Mouse (Mus musculus) neural tube, embryonic 13.5 days (tissue): Measurements from ENCODE around the gene Fut4. TPM values are rescaled to one million over a fixed set of nuclear protein-coding genes. Genes with fewer than 3 reads are reported as not detected.
A peak's percentile ranks its signal among the peaks of the same experiment; 100 is the strongest.

ENCODE experiments used
- ATAC-seq: fragments of 200-750 bp; cut with Nextera tagmentation; 2 replicates; pipeline ENCODE4 v1.8.0; 2017; ENCODE audit warnings: low read depth, mild to moderate bottlenecking, moderate TSS enrichment, moderate library complexity
- H3K27ac ChIP-seq: fragments of 300-500 bp; sonication (generic); replicated peaks from 2 replicates; pipeline ENCODE4 v1.5.1; 2015; ENCODE audit warnings: moderate library complexity, mild to moderate bottlenecking, inconsistent platforms
- H3K27me3 ChIP-seq: fragments of 300-500 bp; sonication (generic); 2 replicates; pipeline ENCODE4 v1.6.1; 2015; ENCODE audit warnings: mild to moderate bottlenecking, inconsistent platforms
- H3K36me3 ChIP-seq: fragments of 300-500 bp; sonication (generic); 2 replicates; pipeline ENCODE4 v1.6.1; 2015; ENCODE audit warnings: mild to moderate bottlenecking, inconsistent platforms
- H3K4me1 ChIP-seq: fragments of 300-500 bp; sonication (generic); replicated peaks from 2 replicates; pipeline ENCODE4 v1.6.1; 2015; ENCODE audit warnings: inconsistent platforms
- H3K4me2 ChIP-seq: fragments of 300-500 bp; sonication (generic); 2 replicates; pipeline ENCODE4 v1.6.1; 2015; ENCODE audit warnings: inconsistent platforms, mild to moderate bottlenecking, moderate library complexity
- H3K4me3 ChIP-seq: fragments of 300-500 bp; sonication (generic); 2 replicates; pipeline ENCODE4 v1.5.1; 2015; ENCODE audit warnings: mild to moderate bottlenecking, inconsistent platforms
- H3K9ac ChIP-seq: fragments of 300-500 bp; sonication (generic); 2 replicates; pipeline ENCODE4 v1.6.1; 2015; ENCODE audit warnings: moderate library complexity, mild to moderate bottlenecking, inconsistent platforms
- H3K9me3 ChIP-seq: fragments of 300-500 bp; sonication (generic); 2 replicates; pipeline ENCODE4 v1.6.1; 2016; ENCODE audit warnings: inconsistent platforms
- WGBS: fragments of 180-500 bp; shearing (Covaris S2); methylation state at CpG from one replicate; pipeline ENCODE4 v1.1.7; 2015; 5-methylcytosine and 5-hydroxymethylcytosine counted together
- polyA plus RNA-seq: library from polyadenylated mRNA; unstranded; fragments of >200 nt; fragmentation: Nextera tagmentation; extraction: Ambion mirVana; gene quantifications from 2 replicates; pipeline ENCODE4 v1.2.1, GENCODE M21; 2015

Fut4 gene
- polyA plus RNA-seq, 1 experiment from 2014 or later, result 1.0 TPM

DNA sequence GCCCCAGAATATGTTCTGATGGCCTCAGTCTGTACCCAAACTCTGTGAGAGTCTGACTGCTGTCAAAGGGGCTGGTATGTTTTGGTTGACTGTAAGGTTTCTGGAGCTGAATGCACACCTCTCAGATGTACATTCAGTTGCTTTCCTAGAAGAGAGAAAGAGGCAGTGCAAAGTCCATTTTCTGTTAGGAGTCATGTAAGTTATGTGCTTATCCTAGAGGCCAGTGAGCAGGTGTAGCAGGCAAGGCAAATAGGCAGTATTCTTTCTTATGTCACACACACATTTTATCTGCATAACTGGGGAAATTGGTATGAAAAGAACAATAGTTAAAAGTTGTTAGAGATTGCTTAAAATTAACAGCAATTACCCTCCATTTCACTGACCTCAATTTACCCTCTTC, 1.8 kb upstream of the Fut4 start:
- Histone ChIP-seq H3K4me3 (no peak overlapping the region), H3K27me3 (peaks cover 23% of the 10 kb centered on the region)

DNA sequence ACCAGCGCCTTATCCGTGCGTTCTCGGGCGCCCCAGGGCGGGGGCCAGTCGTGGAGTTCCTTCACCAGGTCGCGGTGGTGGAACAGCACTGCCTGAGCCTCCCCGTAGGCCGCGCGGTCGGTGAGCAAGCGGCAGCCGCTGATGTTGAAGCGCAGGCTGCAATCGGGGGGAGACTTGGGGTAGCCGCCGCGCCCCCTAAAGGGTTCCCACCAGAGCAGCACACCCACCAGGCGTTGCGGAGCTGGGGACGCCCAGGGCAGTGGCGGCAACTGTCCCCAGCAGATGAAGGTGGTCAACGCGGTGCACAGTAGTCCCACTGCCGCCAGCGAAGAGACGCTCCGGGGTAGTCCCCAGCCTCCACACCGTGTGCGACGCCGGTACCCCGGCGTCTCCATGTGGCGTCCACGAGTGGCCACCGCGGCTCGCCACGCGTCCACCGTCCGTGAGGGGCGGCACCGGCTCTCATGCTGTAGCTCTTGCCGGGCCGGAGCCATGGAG, 641 bp downstream of the Fut4 start:
- Histone ChIP-seq H3K27me3 (peaks cover 23% of the 10 kb centered on the region), H3K27ac (no peak overlapping the region), H3K4me3 (peak overlapping the region; percentile 47), H3K9me3 (no peaks in the 10 kb centered on the region), H3K9ac (peak overlapping the region; percentile 73), H3K4me1 (peaks cover 18% of the 10 kb centered on the region), H3K4me2 (peak overlapping the region; percentile 81), H3K36me3 (no peaks in the 10 kb centered on the region)
- ATAC-seq, result peak; percentile 89
- 1% methylated on average over 50 of the region's 50 CpGs for WGBS

More for the DNA sequence above, 1.8 kb upstream of the Fut4 start:
- Histone ChIP-seq H3K4me1 (peaks cover 18% of the 10 kb centered on the region), H3K36me3 (no peaks in the 10 kb centered on the region), H3K4me2 (no peak overlapping the region), H3K9me3 (no peaks in the 10 kb centered on the region), H3K9ac (no peak overlapping the region), H3K27ac (no peak overlapping the region)
- ATAC-seq, result no peak

DNA sequence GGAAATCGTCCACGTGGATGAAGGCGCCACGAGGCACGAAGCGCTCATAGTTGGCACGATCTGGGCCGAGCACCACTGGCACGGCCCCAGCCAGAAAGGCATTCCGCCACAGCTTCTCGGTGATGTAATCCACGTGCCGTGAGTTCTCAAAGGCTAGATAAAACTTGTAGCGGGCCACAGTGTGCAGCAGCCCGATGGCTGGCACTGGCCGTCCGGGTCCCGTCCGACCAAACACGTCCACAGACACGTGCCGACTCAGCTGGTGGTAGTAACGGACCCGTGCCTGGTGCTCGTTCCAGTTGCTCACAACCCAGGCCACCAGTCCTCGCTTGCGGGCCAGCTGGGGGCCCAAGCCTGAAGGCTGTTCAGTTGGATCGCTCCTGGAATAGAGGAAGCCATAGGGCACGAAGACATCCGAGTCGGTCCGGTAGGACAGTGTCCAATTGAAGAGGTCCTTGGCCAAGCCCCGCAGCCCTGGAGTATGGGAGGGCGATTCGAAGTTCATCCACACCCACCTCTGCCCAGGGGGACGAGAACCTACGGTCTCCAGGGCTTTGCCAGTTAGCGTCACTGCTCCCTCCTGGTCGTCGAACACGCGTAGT, 1.2 kb downstream of the Fut4 start:
- H3K4me1 ChIP-seq, result peaks cover 18% of the 10 kb centered on the region
- peak overlapping the region; percentile 81 for H3K4me2 ChIP-seq
- H3K27me3 ChIP-seq, result peaks cover 23% of the 10 kb centered on the region
- peak; percentile 48 for ATAC-seq
- H3K9ac ChIP-seq, result peak overlapping the region; percentile 73
- WGBS, result 57% methylated on average over 42 of the region's 42 CpGs
- no peaks in the 10 kb centered on the region for H3K9me3 ChIP-seq
- H3K27ac ChIP-seq, result no peak overlapping the region
- no peaks in the 10 kb centered on the region for H3K36me3 ChIP-seq
- peak overlapping the region; percentile 47 for H3K4me3 ChIP-seq

DNA sequence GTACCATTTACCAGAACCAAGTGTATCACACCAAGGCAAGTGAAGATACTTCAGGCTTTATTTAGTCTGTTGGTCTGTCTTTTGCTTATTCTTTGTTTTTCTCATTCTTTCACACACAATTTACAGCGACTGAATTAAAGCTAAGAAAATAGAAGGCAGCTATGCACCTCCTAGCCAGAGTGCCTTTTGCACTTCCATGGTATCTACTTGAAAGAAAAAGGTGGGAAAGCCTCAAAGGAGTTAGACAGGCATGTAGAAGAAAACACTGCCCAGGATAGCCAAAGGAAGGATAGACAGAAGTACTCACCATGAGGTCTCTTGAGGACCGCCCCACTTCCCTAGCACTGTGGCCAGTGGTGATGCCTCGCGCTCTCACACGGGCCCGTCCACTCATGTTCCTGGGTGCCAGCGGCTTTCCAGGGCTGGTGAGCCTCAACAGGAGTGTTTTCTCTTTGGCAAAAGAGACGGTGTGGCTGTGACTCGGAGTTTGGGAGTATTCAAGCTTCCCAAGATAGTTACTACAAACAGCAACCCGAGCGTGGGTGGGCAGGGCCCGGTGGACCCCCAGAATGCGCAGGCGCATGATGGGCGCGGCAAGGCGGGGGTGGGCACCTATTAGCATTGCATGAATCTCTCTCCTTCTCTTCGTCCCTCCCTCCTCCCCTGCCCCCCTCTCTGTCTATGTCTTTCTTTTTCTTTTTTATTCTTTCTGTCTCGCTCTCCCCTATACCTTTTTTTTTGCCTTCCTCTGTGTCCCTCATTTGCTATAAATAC, 11.9 kb downstream of the Fut4 start, which contains the start of gene Piwil4:
TSS of gene Piwil4 (minus strand) at position 583 of the 774 bp plus-strand sequence.
- 88% methylated on average over 19 of the region's 19 CpGs for WGBS
- Histone ChIP-seq H3K9me3 (no peaks in the 10 kb centered on the region), H3K27ac (no peak within 1 kb of the TSS), H3K4me2 (no peak within 1 kb of the TSS), H3K4me1 (no peaks in the 10 kb centered on the region), H3K27me3 (no peaks in the 10 kb centered on the region), H3K36me3 (no peaks in the 10 kb centered on the region), H3K9ac (no peak within 1 kb of the TSS), H3K4me3 (no peak within 1 kb of the TSS)
- ATAC-seq, result no peak

DNA sequence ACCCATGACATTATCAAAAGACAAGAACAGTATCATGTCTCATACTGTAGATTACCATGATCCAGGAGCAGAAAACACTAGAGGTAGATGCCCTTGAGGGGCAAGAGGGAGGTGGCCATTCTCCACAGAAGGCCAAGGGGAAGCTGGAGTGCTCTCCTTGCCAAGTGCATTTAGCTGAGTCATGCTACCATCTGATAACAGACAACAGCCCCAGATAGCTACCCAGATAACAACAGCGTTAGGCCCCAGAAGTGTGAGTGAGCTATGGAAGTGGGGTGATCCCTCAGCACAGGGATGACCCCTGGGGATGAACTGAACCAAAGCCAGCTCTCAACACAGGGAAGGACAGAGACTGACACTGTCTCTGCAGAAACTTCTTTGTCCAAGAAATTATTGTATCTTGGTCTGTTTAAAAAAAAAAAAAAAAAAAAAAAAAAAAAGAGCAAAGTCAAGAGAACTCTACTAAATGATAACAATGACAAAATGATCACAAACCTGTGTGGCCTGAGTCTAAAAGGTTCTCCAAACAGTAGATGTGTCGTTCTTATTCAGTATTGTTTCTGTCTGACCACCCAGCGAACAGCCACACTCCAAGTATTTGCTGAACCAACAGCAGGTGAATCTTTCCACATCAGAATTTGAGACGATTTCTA, 12.6 kb downstream of the Fut4 start:
- H3K9me3 ChIP-seq, result no peaks in the 10 kb centered on the region
- H3K4me2 ChIP-seq, result no peak overlapping the region
- H3K27ac ChIP-seq, result no peak overlapping the region
- H3K4me3 ChIP-seq, result no peak overlapping the region
- H3K4me1 ChIP-seq, result no peaks in the 10 kb centered on the region
- H3K36me3 ChIP-seq, result no peaks in the 10 kb centered on the region
- no peak for ATAC-seq
- H3K27me3 ChIP-seq, result no peaks in the 10 kb centered on the region
- 82% methylated on average over 4 of the region's 4 CpGs for WGBS
- H3K9ac ChIP-seq, result no peak overlapping the region

DNA sequence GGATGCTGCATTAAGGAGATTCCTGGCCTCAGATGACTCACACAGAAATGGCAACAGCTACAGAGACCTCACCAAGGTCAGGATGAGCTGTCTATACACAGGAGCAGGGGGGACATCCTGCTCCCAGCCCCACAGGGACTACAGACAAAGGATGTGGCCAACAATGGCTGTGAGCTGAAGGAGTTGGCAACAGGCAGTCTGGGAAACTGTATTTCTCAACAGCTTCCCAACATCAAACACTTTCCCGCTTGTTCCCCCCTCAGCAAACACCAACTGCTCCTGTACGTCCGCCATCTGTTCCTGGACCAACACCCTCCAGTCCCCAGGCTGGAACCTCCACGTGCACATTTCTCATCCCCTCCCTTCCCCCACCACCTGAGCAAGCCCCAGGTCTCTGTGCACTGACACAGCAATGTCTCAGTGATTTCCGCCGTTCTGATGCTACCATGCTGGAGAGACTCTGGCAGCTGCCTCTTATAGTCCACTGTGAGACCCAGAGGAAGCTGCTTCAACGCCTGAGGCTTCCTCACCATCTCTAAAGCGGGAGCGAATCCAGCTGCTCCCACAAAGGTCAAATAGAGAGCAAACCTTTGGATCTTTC, 21.2 kb downstream of the Fut4 start:
- H3K9me3 ChIP-seq, result no peaks in the 10 kb centered on the region
- no peaks in the 10 kb centered on the region for H3K27me3 ChIP-seq
- no peak overlapping the region for H3K9ac ChIP-seq
- H3K4me1 ChIP-seq, result peaks cover 7% of the 10 kb centered on the region
- 24% methylated on average over 9 of the region's 9 CpGs for WGBS
- ATAC-seq, result peak; percentile 61; the same call in 1 of the 2 replicates
- H3K36me3 ChIP-seq, result no peaks in the 10 kb centered on the region
- no peak overlapping the region for H3K4me2 ChIP-seq
- no peak overlapping the region for H3K4me3 ChIP-seq
- no peak overlapping the region for H3K27ac ChIP-seq

DNA sequence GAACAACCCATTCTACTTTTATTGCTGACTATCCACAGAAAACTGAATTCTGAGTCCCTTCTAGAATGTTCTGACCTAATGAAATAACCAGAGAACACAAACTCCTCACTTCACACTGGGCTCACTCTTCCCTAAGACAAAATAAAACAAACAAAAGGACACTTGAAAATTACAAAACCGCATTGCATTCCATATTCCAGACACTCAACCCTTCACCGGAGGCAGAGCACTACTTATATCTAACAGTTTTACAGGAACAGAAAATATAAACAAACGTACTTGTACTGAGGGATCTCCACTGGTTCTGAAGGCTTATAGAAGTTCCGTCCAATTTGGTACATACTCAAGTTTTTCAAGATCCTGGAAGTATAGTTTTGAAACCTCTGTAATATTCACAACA, 23.8 kb downstream of the Fut4 start:
- H3K4me1 ChIP-seq, result peaks cover 7% of the 10 kb centered on the region
- H3K36me3 ChIP-seq, result no peaks in the 10 kb centered on the region
- no peaks in the 10 kb centered on the region; the same call in 1 of the 2 replicates for H3K27me3 ChIP-seq
- H3K4me2 ChIP-seq, result no peak overlapping the region
- H3K27ac ChIP-seq, result no peak overlapping the region
- no peak for ATAC-seq
- 87% methylated on average over 4 of the region's 4 CpGs for WGBS
- H3K4me3 ChIP-seq, result no peak overlapping the region
- H3K9ac ChIP-seq, result no peak overlapping the region
- H3K9me3 ChIP-seq, result no peaks in the 10 kb centered on the region

DNA sequence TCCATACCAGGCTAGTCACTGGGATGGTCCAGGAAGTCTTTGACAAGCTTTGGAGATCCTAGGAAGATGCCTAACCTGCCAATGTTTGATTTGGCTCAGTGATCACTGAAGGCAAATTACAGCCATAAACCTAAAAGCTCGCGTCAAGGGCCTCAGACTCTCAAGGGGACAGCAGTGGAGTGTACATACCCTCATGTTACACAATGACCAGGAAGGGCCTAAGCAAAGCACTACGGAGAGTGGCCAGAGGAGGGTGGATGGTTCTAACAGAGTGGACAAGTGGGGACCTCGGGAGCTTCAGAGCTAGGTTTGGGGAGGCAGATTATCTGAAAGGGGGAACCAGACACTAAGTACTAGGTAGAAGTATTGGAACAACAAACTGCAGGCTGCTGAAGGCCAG, 25.6 kb downstream of the Fut4 start:
- no peak for ATAC-seq

DNA sequence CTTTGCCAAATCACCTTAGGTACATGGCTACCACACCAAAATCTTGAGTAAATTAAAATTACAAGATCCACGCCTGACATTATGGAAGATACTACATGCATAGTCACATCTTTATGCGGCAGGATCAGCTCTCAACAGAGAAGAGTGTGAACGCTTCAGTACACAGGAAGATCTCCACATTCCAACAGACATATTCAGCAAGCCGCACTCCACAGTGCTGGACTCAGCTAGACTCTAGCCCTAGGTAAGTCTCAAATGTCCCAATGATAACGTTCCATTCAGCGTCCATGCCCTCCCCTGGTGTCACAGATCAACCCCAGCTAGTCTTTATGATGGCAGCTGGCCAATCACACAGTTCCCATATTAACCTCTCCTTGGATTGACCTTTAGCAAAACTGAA, 26.2 kb downstream of the Fut4 start:
- no peak overlapping the region for H3K27ac ChIP-seq
- ATAC-seq, result no peak
- peaks cover 6% of the 10 kb centered on the region for H3K27me3 ChIP-seq
- no peak overlapping the region for H3K4me2 ChIP-seq
- no peaks in the 10 kb centered on the region for H3K36me3 ChIP-seq
- peaks cover 3% of the 10 kb centered on the region for H3K4me1 ChIP-seq
- no peak overlapping the region for H3K9ac ChIP-seq
- no peaks in the 10 kb centered on the region for H3K9me3 ChIP-seq
- H3K4me3 ChIP-seq, result no peak overlapping the region
- WGBS, result 90% methylated on average over 6 of the region's 6 CpGs

More for the DNA sequence above, 25.6 kb downstream of the Fut4 start:
- Histone ChIP-seq H3K27ac (no peak overlapping the region), H3K27me3 (peaks cover 6% of the 10 kb centered on the region), H3K4me3 (no peak overlapping the region), H3K4me2 (no peak overlapping the region), H3K9me3 (no peaks in the 10 kb centered on the region), H3K9ac (no peak overlapping the region), H3K36me3 (no peaks in the 10 kb centered on the region), H3K4me1 (peaks cover 7% of the 10 kb centered on the region)
- 64% methylated on average over 4 of the region's 4 CpGs for WGBS

DNA sequence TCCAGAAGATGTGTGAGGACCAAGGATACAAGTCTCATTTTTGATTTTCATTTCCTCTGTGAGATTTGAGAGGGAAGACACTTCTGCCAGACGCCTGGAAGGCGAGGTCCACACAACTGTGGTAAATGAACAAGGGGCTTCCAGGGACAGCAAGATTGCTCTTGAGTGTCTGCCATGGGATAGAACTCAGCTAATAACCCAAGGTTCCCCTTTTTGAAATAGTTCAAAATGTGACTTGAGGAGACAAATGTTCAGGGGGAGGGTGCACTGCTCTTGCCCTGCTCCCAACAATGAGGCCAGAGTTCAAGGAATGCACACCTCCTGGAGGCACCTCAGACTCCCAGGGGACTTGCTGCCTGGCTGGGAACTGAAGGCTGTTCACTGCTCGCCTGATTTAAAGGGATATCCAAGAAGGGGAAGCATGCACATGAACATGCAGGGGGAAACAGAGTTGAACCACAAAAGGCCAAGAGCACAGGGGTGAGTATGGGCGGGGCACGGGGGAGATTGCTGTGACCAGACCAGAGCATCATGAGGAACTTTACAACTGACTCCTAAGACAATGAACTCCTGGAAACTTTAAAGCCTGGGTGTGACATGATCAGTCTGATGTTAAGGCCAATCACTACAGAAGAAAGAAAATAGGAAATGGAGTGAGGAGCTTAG, 27.3 kb downstream of the Fut4 start:
- WGBS, result 77% methylated on average over 5 of the region's 5 CpGs
- Histone ChIP-seq H3K9me3 (no peaks in the 10 kb centered on the region), H3K9ac (no peak overlapping the region), H3K4me2 (no peak overlapping the region), H3K27me3 (peaks cover 6% of the 10 kb centered on the region), H3K4me3 (no peak overlapping the region), H3K36me3 (no peaks in the 10 kb centered on the region), H3K27ac (no peak overlapping the region), H3K4me1 (no peaks in the 10 kb centered on the region)
- no peak for ATAC-seq

DNA sequence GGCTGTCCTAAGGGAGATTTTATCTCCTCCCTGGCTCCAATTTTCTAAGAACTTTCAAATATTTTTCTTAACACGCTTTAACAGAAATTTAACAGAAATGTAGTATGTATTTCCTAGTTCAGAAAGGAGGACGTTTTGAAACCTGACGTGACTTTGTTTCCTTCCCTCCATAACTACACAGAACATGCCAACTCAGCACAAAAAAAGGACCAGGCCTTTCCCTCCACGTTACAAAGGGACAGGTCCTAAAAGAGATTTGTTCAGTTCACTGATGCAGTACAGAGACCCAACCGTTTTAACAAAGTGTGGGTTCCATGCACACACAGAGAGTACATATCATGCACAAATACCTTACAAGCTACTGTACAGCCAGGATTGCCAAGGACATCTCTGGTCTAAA, 30.6 kb downstream of the Fut4 start:
- H3K27ac ChIP-seq, result no peak overlapping the region
- ATAC-seq, result no peak
- no peak overlapping the region for H3K4me3 ChIP-seq
- no peaks in the 10 kb centered on the region for H3K9me3 ChIP-seq
- H3K4me2 ChIP-seq, result no peak overlapping the region
- H3K9ac ChIP-seq, result no peak overlapping the region
- H3K36me3 ChIP-seq, result no peaks in the 10 kb centered on the region
- H3K27me3 ChIP-seq, result peaks cover 6% of the 10 kb centered on the region
- no peaks in the 10 kb centered on the region for H3K4me1 ChIP-seq
- WGBS, result 77% methylated on average over 5 of the region's 5 CpGs
